Mouse (Mus musculus): ENCODE results near the gene Ndc1. TPM values are rescaled to one million over a fixed set of nuclear protein-coding genes. Genes with fewer than 3 reads are reported as not detected.

Gene Ndc1
- polyA plus RNA-seq, 1 experiment from 2014 or later: 25.0 TPM

DNA sequence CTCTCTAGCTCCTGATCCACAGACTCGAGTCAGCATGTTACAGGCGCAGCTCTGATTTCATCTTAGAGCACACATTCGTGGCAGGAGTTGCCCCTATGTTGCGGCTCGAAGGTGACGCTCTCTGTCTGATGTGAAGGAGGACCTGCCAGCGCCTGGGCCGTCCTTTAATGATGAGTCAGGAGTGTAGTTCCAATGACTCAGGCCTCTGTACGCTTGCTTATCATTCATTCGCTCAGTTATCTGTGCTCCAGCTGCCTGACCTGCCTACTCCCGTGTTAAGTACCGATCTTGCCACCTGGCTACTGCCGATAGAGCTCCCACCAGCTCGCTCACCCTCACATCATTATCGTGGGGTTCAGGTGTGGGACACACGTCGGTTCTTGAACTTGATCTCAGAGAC lies 91.3 kb downstream of the Ndc1 start:
- Histone ChIP-seq H3K27ac (ENCODE audit: low read depth, low read length) (no peak overlapping the region), H3K27me3 (replicated peaks; ENCODE audit: control insufficient read depth, insufficient read depth, low read length) (no peaks in the 10 kb centered on the region), H3K4me3 (ENCODE audit: low read depth, low read length) (no peak overlapping the region), H3K9me3 (replicated peaks; ENCODE audit: control insufficient read depth, low read length) (no peaks in the 10 kb centered on the region), H3K36me3 (ENCODE audit: control insufficient read depth, insufficient read depth, low read length) (no peaks in the 10 kb centered on the region), H3K9ac (ENCODE audit: low read length) (no peak overlapping the region; the same call in 1 of the 2 replicates), H3K4me2 (ENCODE audit: low read length) (no peak overlapping the region), H3K4me1 (ENCODE audit: control insufficient read depth, insufficient read depth, low read length) (no peaks in the 10 kb centered on the region)
- WGBS: 93% methylated on average over 17 of the region's 17 CpGs
- no peak for ATAC-seq
- DNase-seq (ENCODE audit: low spot score): no peak

DNA sequence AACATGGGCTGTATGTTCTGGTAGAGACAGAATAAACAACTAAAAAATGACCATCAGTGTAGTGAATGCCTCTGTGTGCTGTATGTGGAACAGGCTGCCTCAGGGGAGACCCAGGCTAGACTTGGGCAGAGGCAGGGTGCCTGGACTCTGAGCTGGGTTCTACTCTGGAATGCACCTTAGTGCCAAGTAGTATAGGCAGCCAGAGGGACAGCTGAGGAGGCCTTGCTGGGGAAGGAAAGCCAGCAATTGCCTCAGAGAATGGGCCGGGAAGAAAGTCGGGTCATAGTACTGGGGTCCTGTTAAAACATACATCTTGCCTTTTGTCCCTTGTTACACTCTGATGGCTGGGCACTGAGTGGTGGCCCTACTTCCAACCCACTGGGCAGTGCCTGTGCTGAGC lies 91.9 kb downstream of the Ndc1 start:
- Histone ChIP-seq H3K27ac (ENCODE audit: low read depth, low read length) (no peak overlapping the region), H3K27me3 (replicated peaks; ENCODE audit: control insufficient read depth, insufficient read depth, low read length) (no peaks in the 10 kb centered on the region), H3K36me3 (ENCODE audit: control insufficient read depth, insufficient read depth, low read length) (no peaks in the 10 kb centered on the region), H3K4me1 (ENCODE audit: control insufficient read depth, insufficient read depth, low read length) (no peaks in the 10 kb centered on the region), H3K9ac (ENCODE audit: low read length) (no peak overlapping the region), H3K9me3 (replicated peaks; ENCODE audit: control insufficient read depth, low read length) (no peaks in the 10 kb centered on the region), H3K4me3 (ENCODE audit: low read depth, low read length) (no peak overlapping the region), H3K4me2 (ENCODE audit: low read length) (no peak overlapping the region)
- no peak for DNase-seq (ENCODE audit: low spot score)
- 88% methylated on average over 2 of the region's 2 CpGs for WGBS
- no peak for ATAC-seq

DNA sequence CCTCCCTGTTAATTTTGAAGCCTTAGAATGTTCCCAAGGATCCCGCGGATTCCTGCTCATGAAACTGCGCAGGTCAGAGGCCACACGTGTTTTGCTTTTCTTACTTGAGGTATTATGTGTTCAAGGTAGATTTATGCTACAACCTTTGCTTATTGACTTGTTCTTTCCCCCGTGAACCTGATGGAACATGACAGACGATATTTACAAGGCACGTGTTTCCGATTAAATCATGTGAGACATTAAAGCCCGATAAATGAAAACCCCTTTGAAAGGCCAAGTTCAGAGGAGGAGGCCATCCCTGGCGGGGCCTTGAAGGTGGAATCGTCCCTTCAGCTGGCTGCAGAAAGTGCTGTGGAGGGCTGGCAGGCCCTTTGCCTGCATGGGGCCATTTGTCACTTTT lies 92.9 kb downstream of the Ndc1 start:
- DNase-seq (ENCODE audit: low spot score): no peak
- no peaks in the 10 kb centered on the region for H3K4me1 ChIP-seq (ENCODE audit: control insufficient read depth, insufficient read depth, low read length)
- H3K4me2 ChIP-seq (ENCODE audit: low read length): no peak overlapping the region
- H3K4me3 ChIP-seq (ENCODE audit: low read depth, low read length): no peak overlapping the region
- WGBS: 90% methylated on average over 11 of the region's 11 CpGs
- no peaks in the 10 kb centered on the region for H3K9me3 ChIP-seq (replicated peaks; ENCODE audit: control insufficient read depth, low read length)
- no peak for ATAC-seq
- no peaks in the 10 kb centered on the region for H3K27me3 ChIP-seq (replicated peaks; ENCODE audit: control insufficient read depth, insufficient read depth, low read length)
- H3K36me3 ChIP-seq (ENCODE audit: control insufficient read depth, insufficient read depth, low read length): no peaks in the 10 kb centered on the region
- no peak overlapping the region for H3K27ac ChIP-seq (ENCODE audit: low read depth, low read length)
- no peak overlapping the region for H3K9ac ChIP-seq (ENCODE audit: low read length)

Small RNA genes lying within 50 kb of the gene (microRNA-seq; reads per million reads assigned to microRNA genes)
- not detected for gene Gm24804

Other genes starting within 250 kb of the Ndc1 start
- gene Tmem59, start 189.4 kb upstream of the Ndc1 start, polyA plus RNA-seq (2014; fragmentation: Nextera tagmentation; extraction: Ambion mirVana): 385 and 418 TPM in 2 replicates
- 28.0 and 29.3 TPM in 2 replicates for gene Tceanc2, start 188.7 kb upstream of the Ndc1 start, polyA plus RNA-seq (2014; fragmentation: Nextera tagmentation; extraction: Ambion mirVana)
- not detected in 2 replicates for gene Ldlrad1, start 158.6 kb upstream of the Ndc1 start, polyA plus RNA-seq (2014; fragmentation: Nextera tagmentation; extraction: Ambion mirVana)
- 60.0 and 60.9 TPM in 2 replicates for gene Lrrc42, start 114.3 kb upstream of the Ndc1 start, polyA plus RNA-seq (2014; fragmentation: Nextera tagmentation; extraction: Ambion mirVana)
- 33.3 and 40.8 TPM in 2 replicates for gene Hspb11, start 114.2 kb upstream of the Ndc1 start, polyA plus RNA-seq (2014; fragmentation: Nextera tagmentation; extraction: Ambion mirVana)
- gene Dio1, start 60.6 kb upstream of the Ndc1 start, polyA plus RNA-seq (2014; fragmentation: Nextera tagmentation; extraction: Ambion mirVana): not detected in 2 replicates
- gene Yipf1, start 53.4 kb upstream of the Ndc1 start, polyA plus RNA-seq (2014; fragmentation: Nextera tagmentation; extraction: Ambion mirVana): 57.9 and 66.4 TPM in 2 replicates
- gene Glis1, start 66.8 kb downstream of the Ndc1 start, polyA plus RNA-seq (2014; fragmentation: Nextera tagmentation; extraction: Ambion mirVana): 0.27 and 0.40 TPM in 2 replicates